Mouse (Mus musculus): ENCODE data around the gene Ttll8. TPM values are rescaled to one million over a fixed set of nuclear protein-coding genes. Genes with fewer than 3 reads are reported as not detected.

The Ttll8 gene
- polyA plus RNA-seq, 1 experiment from 2014 or later, result not detected

GRCm38 (mm10) chr15:88936619-88937290 lies 17.5 kb downstream of the Ttll8 start:
- H3K9me3 ChIP-seq (ENCODE audit: control insufficient read depth, low read length), result no peaks in the 10 kb centered on the region
- 70% methylated on average over 6 of the region's 6 CpGs for WGBS
- no peaks in the 10 kb centered on the region for H3K4me1 ChIP-seq (replicated peaks; ENCODE audit: control insufficient read depth, insufficient read depth, low read length)
- ATAC-seq (ENCODE audit: low FRiP score) (no peak), DNase-seq (ENCODE audit: low spot score) (no peak)
- H3K9ac ChIP-seq, result no peak overlapping the region
- no peak overlapping the region for H3K4me2 ChIP-seq (replicated peaks)
- no peak overlapping the region for H3K27ac ChIP-seq
- H3K27me3 ChIP-seq (ENCODE audit: control insufficient read depth, insufficient read depth, low read length), result no peaks in the 10 kb centered on the region
- H3K36me3 ChIP-seq (replicated peaks; ENCODE audit: control insufficient read depth, insufficient read depth), result no peaks in the 10 kb centered on the region
- no peak overlapping the region for H3K4me3 ChIP-seq (replicated peaks; ENCODE audit: low read length)

GRCm38 (mm10) chr15:88934141-88934540 lies 20.1 kb downstream of the Ttll8 start:
- Histone ChIP-seq H3K4me2 (replicated peaks) (no peak overlapping the region), H3K27ac (no peak overlapping the region), H3K9ac (no peak overlapping the region), H3K4me3 (replicated peaks; ENCODE audit: low read length) (no peak overlapping the region), H3K36me3 (replicated peaks; ENCODE audit: control insufficient read depth, insufficient read depth) (no peaks in the 10 kb centered on the region), H3K4me1 (replicated peaks; ENCODE audit: control insufficient read depth, insufficient read depth, low read length) (no peaks in the 10 kb centered on the region), H3K9me3 (ENCODE audit: control insufficient read depth, low read length) (no peaks in the 10 kb centered on the region), H3K27me3 (ENCODE audit: control insufficient read depth, insufficient read depth, low read length) (no peaks in the 10 kb centered on the region)
- 68% methylated on average over 7 of the region's 7 CpGs for WGBS
- DNase-seq (ENCODE audit: low spot score) (peak; percentile 59), ATAC-seq (ENCODE audit: low FRiP score) (no peak)

GRCm38 (mm10) chr15:88932667-88933066 lies 21.6 kb downstream of the Ttll8 start:
- H3K9me3 ChIP-seq (ENCODE audit: control insufficient read depth, low read length), result no peaks in the 10 kb centered on the region
- no peaks in the 10 kb centered on the region for H3K4me1 ChIP-seq (replicated peaks; ENCODE audit: control insufficient read depth, insufficient read depth, low read length)
- no peak overlapping the region for H3K4me2 ChIP-seq (replicated peaks)
- H3K9ac ChIP-seq, result no peak overlapping the region
- DNase-seq (ENCODE audit: low spot score), result no peak
- ATAC-seq (ENCODE audit: low FRiP score), result no peak
- WGBS, result 91% methylated on average over 10 of the region's 10 CpGs
- no peak overlapping the region for H3K4me3 ChIP-seq (replicated peaks; ENCODE audit: low read length)
- no peaks in the 10 kb centered on the region for H3K27me3 ChIP-seq (ENCODE audit: control insufficient read depth, insufficient read depth, low read length)
- H3K27ac ChIP-seq, result no peak overlapping the region
- H3K36me3 ChIP-seq (replicated peaks; ENCODE audit: control insufficient read depth, insufficient read depth), result no peaks in the 10 kb centered on the region

GRCm38 (mm10) chr15:88921992-88922310 lies 32.3 kb downstream of the Ttll8 start:
- no peak for ATAC-seq (ENCODE audit: low FRiP score)
- Histone ChIP-seq H3K9me3 (ENCODE audit: control insufficient read depth, low read length) (no peaks in the 10 kb centered on the region), H3K27ac (no peak overlapping the region), H3K9ac (no peak overlapping the region), H3K4me3 (replicated peaks; ENCODE audit: low read length) (no peak overlapping the region), H3K4me1 (replicated peaks; ENCODE audit: control insufficient read depth, insufficient read depth, low read length) (no peaks in the 10 kb centered on the region), H3K27me3 (ENCODE audit: control insufficient read depth, insufficient read depth, low read length) (no peaks in the 10 kb centered on the region), H3K36me3 (replicated peaks; ENCODE audit: control insufficient read depth, insufficient read depth) (no peaks in the 10 kb centered on the region), H3K4me2 (replicated peaks) (no peak overlapping the region)
- WGBS, result 76% methylated on average over 6 of the region's 6 CpGs
- no peak for DNase-seq (ENCODE audit: low spot score)

- no peaks in the 10 kb centered on the region for H3K4me1 ChIP-seq (replicated peaks; ENCODE audit: control insufficient read depth, insufficient read depth, low read length)
- H3K9me3 ChIP-seq (ENCODE audit: control insufficient read depth, low read length), result no peaks in the 10 kb centered on the region
- no peaks in the 10 kb centered on the region for H3K36me3 ChIP-seq (replicated peaks; ENCODE audit: control insufficient read depth, insufficient read depth)
- no peak overlapping the region for H3K9ac ChIP-seq
- H3K27ac ChIP-seq, result no peak overlapping the region
- H3K4me3 ChIP-seq (replicated peaks; ENCODE audit: low read length), result no peak overlapping the region
- no peaks in the 10 kb centered on the region for H3K27me3 ChIP-seq (ENCODE audit: control insufficient read depth, insufficient read depth, low read length)
- ATAC-seq (ENCODE audit: low FRiP score) (peak; percentile 71), DNase-seq (ENCODE audit: low spot score) (peak; percentile 96)
- 0 out of 2 replicates have a peak overlapping the region, but pooled peaks have one; percentile 25 for H3K4me2 ChIP-seq (replicated peaks)
- WGBS, result 31% methylated on average over 12 of the region's 12 CpGs
Observed at GRCm38 (mm10) chr15:88921131-88921991, 32.9 kb downstream of the Ttll8 start.

- H3K4me3 ChIP-seq (replicated peaks; ENCODE audit: low read length), result no peak overlapping the region
- no peaks in the 10 kb centered on the region for H3K9me3 ChIP-seq (ENCODE audit: control insufficient read depth, low read length)
- ATAC-seq (ENCODE audit: low FRiP score), result no peak
- H3K9ac ChIP-seq, result no peak overlapping the region
- no peaks in the 10 kb centered on the region for H3K27me3 ChIP-seq (ENCODE audit: control insufficient read depth, insufficient read depth, low read length)
- H3K27ac ChIP-seq, result no peak overlapping the region
- H3K4me1 ChIP-seq (replicated peaks; ENCODE audit: control insufficient read depth, insufficient read depth, low read length), result no peaks in the 10 kb centered on the region
- no peak for DNase-seq (ENCODE audit: low spot score)
- WGBS, result 96% methylated on average over 1 of the region's 1 CpGs
- H3K4me2 ChIP-seq (replicated peaks), result no peak overlapping the region
- H3K36me3 ChIP-seq (replicated peaks; ENCODE audit: control insufficient read depth, insufficient read depth), result no peaks in the 10 kb centered on the region
Observed at GRCm38 (mm10) chr15:88920065-88920464, 34.2 kb downstream of the Ttll8 start.

GRCm38 (mm10) chr15:88919328-88919727 lies 34.9 kb downstream of the Ttll8 start:
- Histone ChIP-seq H3K9ac (no peak overlapping the region), H3K9me3 (ENCODE audit: control insufficient read depth, low read length) (no peaks in the 10 kb centered on the region), H3K27me3 (ENCODE audit: control insufficient read depth, insufficient read depth, low read length) (no peaks in the 10 kb centered on the region), H3K36me3 (replicated peaks; ENCODE audit: control insufficient read depth, insufficient read depth) (no peaks in the 10 kb centered on the region), H3K27ac (no peak overlapping the region), H3K4me3 (replicated peaks; ENCODE audit: low read length) (no peak overlapping the region), H3K4me2 (replicated peaks) (no peak overlapping the region), H3K4me1 (replicated peaks; ENCODE audit: control insufficient read depth, insufficient read depth, low read length) (no peaks in the 10 kb centered on the region)
- WGBS, result 89% methylated on average over 12 of the region's 12 CpGs
- DNase-seq (ENCODE audit: low spot score), result no peak
- no peak for ATAC-seq (ENCODE audit: low FRiP score)

- 96% methylated on average over 8 of the region's 8 CpGs for WGBS
- no peaks in the 10 kb centered on the region for H3K9me3 ChIP-seq (ENCODE audit: control insufficient read depth, low read length)
- no peak overlapping the region for H3K4me2 ChIP-seq (replicated peaks)
- no peak overlapping the region for H3K4me3 ChIP-seq (replicated peaks; ENCODE audit: low read length)
- no peaks in the 10 kb centered on the region for H3K36me3 ChIP-seq (replicated peaks; ENCODE audit: control insufficient read depth, insufficient read depth)
- no peaks in the 10 kb centered on the region for H3K4me1 ChIP-seq (replicated peaks; ENCODE audit: control insufficient read depth, insufficient read depth, low read length)
- H3K9ac ChIP-seq, result no peak overlapping the region
- no peak for DNase-seq (ENCODE audit: low spot score)
- no peak overlapping the region for H3K27ac ChIP-seq
- ATAC-seq (ENCODE audit: low FRiP score), result no peak
- H3K27me3 ChIP-seq (ENCODE audit: control insufficient read depth, insufficient read depth, low read length), result no peaks in the 10 kb centered on the region
Observed at GRCm38 (mm10) chr15:88917126-88917525, 37.1 kb downstream of the Ttll8 start.

GRCm38 (mm10) chr15:88916366-88916765 lies 37.9 kb downstream of the Ttll8 start:
- no peak for ATAC-seq (ENCODE audit: low FRiP score)
- Histone ChIP-seq H3K36me3 (replicated peaks; ENCODE audit: control insufficient read depth, insufficient read depth) (no peaks in the 10 kb centered on the region), H3K27me3 (ENCODE audit: control insufficient read depth, insufficient read depth, low read length) (no peaks in the 10 kb centered on the region), H3K9ac (no peak overlapping the region), H3K4me1 (replicated peaks; ENCODE audit: control insufficient read depth, insufficient read depth, low read length) (no peaks in the 10 kb centered on the region), H3K4me2 (replicated peaks) (no peak overlapping the region), H3K9me3 (ENCODE audit: control insufficient read depth, low read length) (no peaks in the 10 kb centered on the region), H3K4me3 (replicated peaks; ENCODE audit: low read length) (no peak overlapping the region), H3K27ac (no peak overlapping the region)
- 37% methylated on average over 3 of the region's 3 CpGs for WGBS
- no peak for DNase-seq (ENCODE audit: low spot score)

All from hindbrain, embryonic 14.5 days (tissue).